Mouse (Mus musculus): Measurements from ENCODE around the gene Tmprss9. TPM values are rescaled to one million over a fixed set of nuclear protein-coding genes. Genes with fewer than 3 reads are reported as not detected.

Tmprss9 gene
- polyA plus RNA-seq, 1 experiment = not detected

GRCm38 (mm10) chr10:80843087-80843930 is 28.3 kb upstream of the Tmprss9 start:
- no peak overlapping the region for H3K4me3 ChIP-seq (ENCODE audit: insufficient read depth, low read length)
- no peak for TF ChIP-seq POLR2A (IDR thresholded peaks at IDR 0.05; ENCODE audit: low read depth, low read length)
- TF ChIP-seq CTCF (IDR thresholded peaks at IDR 0.05; ENCODE audit: borderline replicate concordance, insufficient read depth, low read length) = no peak
- H3K4me1 ChIP-seq (ENCODE audit: control insufficient read depth, insufficient read depth, low read length) = 0 out of 2 replicates have a peak, but pooled peaks cover 2% of the 10 kb centered on the region
- no peak overlapping the region for H3K27ac ChIP-seq (ENCODE audit: insufficient read depth, low read length)

- H3K4me3 ChIP-seq (ENCODE audit: insufficient read depth, low read length) = no peak within 1 kb of the TSS
- no peak for TF ChIP-seq POLR2A (IDR thresholded peaks at IDR 0.05; ENCODE audit: low read depth, low read length)
- TF ChIP-seq CTCF (IDR thresholded peaks at IDR 0.05; ENCODE audit: borderline replicate concordance, insufficient read depth, low read length) = no peak
- no peak within 1 kb of the TSS for H3K27ac ChIP-seq (ENCODE audit: insufficient read depth, low read length)
- 0 out of 2 replicates have a peak, but pooled peaks cover 2% of the 10 kb centered on the region for H3K4me1 ChIP-seq (ENCODE audit: control insufficient read depth, insufficient read depth, low read length)
These were observed 27.6 kb upstream of the Tmprss9 start, which contains the start of gene Lingo3 for GRCm38 (mm10) chr10:80843931-80844547. Lingo3 (minus strand) TSS chr10:80844039.

- Histone ChIP-seq H3K27ac (ENCODE audit: insufficient read depth, low read length) (no peak overlapping the region), H3K4me1 (ENCODE audit: control insufficient read depth, insufficient read depth, low read length) (0 out of 2 replicates have a peak, but pooled peaks cover 2% of the 10 kb centered on the region), H3K4me3 (ENCODE audit: insufficient read depth, low read length) (no peak overlapping the region)
- no peak for TF ChIP-seq CTCF (IDR thresholded peaks at IDR 0.05; ENCODE audit: borderline replicate concordance, insufficient read depth, low read length)
- no peak for TF ChIP-seq POLR2A (IDR thresholded peaks at IDR 0.05; ENCODE audit: low read depth, low read length)
These were observed 26.5 kb upstream of the Tmprss9 start for GRCm38 (mm10) chr10:80845055-80845693.

- TF ChIP-seq CTCF (IDR thresholded peaks at IDR 0.05; ENCODE audit: borderline replicate concordance, insufficient read depth, low read length) (no peak), POLR2A (IDR thresholded peaks at IDR 0.05; ENCODE audit: low read depth, low read length) (no peak)
- H3K4me1 ChIP-seq (ENCODE audit: control insufficient read depth, insufficient read depth, low read length) = 0 out of 2 replicates have a peak, but pooled peaks cover 2% of the 10 kb centered on the region
- H3K4me3 ChIP-seq (ENCODE audit: insufficient read depth, low read length) = no peak overlapping the region
- H3K27ac ChIP-seq (ENCODE audit: insufficient read depth, low read length) = no peak overlapping the region
These were observed 25.9 kb upstream of the Tmprss9 start for GRCm38 (mm10) chr10:80845732-80846131.

GRCm38 (mm10) chr10:80848571-80848970 is 23.1 kb upstream of the Tmprss9 start:
- TF ChIP-seq CTCF (IDR thresholded peaks at IDR 0.05; ENCODE audit: borderline replicate concordance, insufficient read depth, low read length) (no peak), POLR2A (IDR thresholded peaks at IDR 0.05; ENCODE audit: low read depth, low read length) (no peak)
- H3K27ac ChIP-seq (ENCODE audit: insufficient read depth, low read length) = no peak overlapping the region
- H3K4me3 ChIP-seq (ENCODE audit: insufficient read depth, low read length) = no peak overlapping the region
- 0 out of 2 replicates have a peak, but pooled peaks cover 2% of the 10 kb centered on the region for H3K4me1 ChIP-seq (ENCODE audit: control insufficient read depth, insufficient read depth, low read length)

- Histone ChIP-seq H3K27ac (ENCODE audit: insufficient read depth, low read length) (no peak within 1 kb of the TSS), H3K4me1 (ENCODE audit: control insufficient read depth, insufficient read depth, low read length) (0 out of 2 replicates have a peak, but pooled peaks cover 7% of the 10 kb centered on the region)
- no peak for TF ChIP-seq CTCF (IDR thresholded peaks at IDR 0.05; ENCODE audit: borderline replicate concordance, insufficient read depth, low read length)
- TF ChIP-seq POLR2A (IDR thresholded peaks at IDR 0.05; ENCODE audit: low read depth, low read length) = peak; percentile 93
These were observed 16.5 kb upstream of the Tmprss9 start, which contains the start of the genes Lsm7 and Sppl2b for GRCm38 (mm10) chr10:80854913-80855748. Lsm7 (minus strand) TSS chr10:80855209. Sppl2b (plus strand) TSS chr10:80855275.

GRCm38 (mm10) chr10:80855749-80856073 is 15.9 kb upstream of the Tmprss9 start:
- TF ChIP-seq POLR2A (IDR thresholded peaks at IDR 0.05; ENCODE audit: low read depth, low read length) (no peak), CTCF (IDR thresholded peaks at IDR 0.05; ENCODE audit: borderline replicate concordance, insufficient read depth, low read length) (no peak)
- H3K4me1 ChIP-seq (ENCODE audit: control insufficient read depth, insufficient read depth, low read length) = 0 out of 2 replicates have a peak, but pooled peaks cover 7% of the 10 kb centered on the region
- H3K4me3 ChIP-seq (ENCODE audit: insufficient read depth, low read length) = peak overlapping the region; percentile 59
- H3K27ac ChIP-seq (ENCODE audit: insufficient read depth, low read length) = no peak overlapping the region

More at GRCm38 (mm10) chr10:80854913-80855748, 16.5 kb upstream of the Tmprss9 start, which contains the start of the genes Lsm7 and Sppl2b:
- H3K4me3 ChIP-seq (ENCODE audit: insufficient read depth, low read length) = peak within 1 kb of the TSS; percentile 94

- Histone ChIP-seq H3K27ac (ENCODE audit: insufficient read depth, low read length) (no peak overlapping the region), H3K4me1 (ENCODE audit: control insufficient read depth, insufficient read depth, low read length) (0 out of 2 replicates have a peak, but pooled peaks cover 7% of the 10 kb centered on the region), H3K4me3 (ENCODE audit: insufficient read depth, low read length) (peak overlapping the region; percentile 59)
- TF ChIP-seq POLR2A (IDR thresholded peaks at IDR 0.05; ENCODE audit: low read depth, low read length) (no peak), CTCF (IDR thresholded peaks at IDR 0.05; ENCODE audit: borderline replicate concordance, insufficient read depth, low read length) (no peak; the same call in 1 of the 2 replicates)
These were observed 15.4 kb upstream of the Tmprss9 start for GRCm38 (mm10) chr10:80856267-80856666.

Measured in embryonic fibroblast, embryonic 13.5 days (primary cell).